Mouse (Mus musculus) kidney, adult 2 months (tissue): ENCODE measurements around the gene Col12a1.

ENCODE experiments used
- CTCF ChIP-seq: fragments of 200-500 bp; conservative IDR thresholded peaks from 2 replicates; pipeline ENCODE4 v1.5.1; 2011; ENCODE audit warnings: low read depth, mild to moderate bottlenecking, control low read depth, low read length, moderate library complexity, mixed read lengths; ENCODE audit not compliant: insufficient read depth, insufficient read length
- POLR2A ChIP-seq: fragments of 200-500 bp; IDR thresholded peaks from one replicate; pipeline ENCODE4 v1.6.1; 2011; ENCODE audit warnings: low read depth, low read length, control low read depth

DNA sequence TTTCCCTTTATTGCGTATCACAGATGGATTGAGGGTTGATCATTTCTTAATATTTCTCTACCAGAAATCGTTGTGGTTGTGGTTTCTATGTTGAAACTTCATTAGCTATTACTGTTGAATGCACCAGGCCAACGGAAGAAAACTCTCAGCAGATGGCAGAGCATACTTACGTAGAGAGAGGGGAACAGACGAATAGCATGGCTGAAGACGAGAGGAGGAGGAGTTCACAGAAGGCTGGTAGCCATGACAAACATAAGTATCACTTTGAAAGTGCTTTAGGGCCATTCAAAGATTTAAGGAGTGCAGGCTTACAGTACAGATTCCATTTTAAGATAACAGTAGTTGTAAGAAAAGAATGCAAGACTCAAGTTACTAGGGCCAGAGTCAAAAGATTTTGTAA, 43.9 kb upstream of the Col12a1 start:
- TF ChIP-seq CTCF: no peak
- no peak for TF ChIP-seq POLR2A
